Mouse (Mus musculus): Measurements from ENCODE around the gene Exoc2. TPM values are rescaled to one million over a fixed set of nuclear protein-coding genes. Genes with fewer than 3 reads are reported as not detected.

The Exoc2 gene
- polyA plus RNA-seq, 1 experiment from 2014 or later = 32.2 TPM

GRCm38 (mm10) chr13:30831369-30831768 lies 142.5 kb downstream of the Exoc2 start:
- DNase-seq (ENCODE audit: low read depth, low spot score) (no peak), ATAC-seq (no peak)
- in situ Hi-C loops (cut with MboI; ENCODE audit: low pct_unique_long_range_greater_than_20kb) = no loop called here
- CTCF ChIA-PET = no interaction called here
- POLR2A ChIA-PET = no interaction called here
- no peaks in the 10 kb centered on the region for H3K27me3 ChIP-seq
- no peak for TF ChIP-seq CTCF (IDR thresholded peaks at IDR 0.05)

GRCm38 (mm10) chr13:30826511-30826910 lies 147.4 kb downstream of the Exoc2 start:
- no peaks in the 10 kb centered on the region for H3K27me3 ChIP-seq
- no peak for ATAC-seq
- in situ Hi-C loops (cut with MboI; ENCODE audit: low pct_unique_long_range_greater_than_20kb) = no loop called here
- POLR2A ChIA-PET = no interaction called here
- CTCF ChIA-PET = interaction anchor here (1.2 kb wide), 1 partner anchor 10 kb away, joined by 4 read pairs; no protein-coding TSS in a partner anchor
- TF ChIP-seq CTCF (IDR thresholded peaks at IDR 0.05) = no peak
- no peak for DNase-seq (ENCODE audit: low read depth, low spot score)

GRCm38 (mm10) chr13:30824903-30825302 lies 149.0 kb downstream of the Exoc2 start:
- no peaks in the 10 kb centered on the region for H3K27me3 ChIP-seq
- CTCF ChIA-PET = interaction anchor here (0.8 kb wide), 1 partner anchor 11 kb away, joined by 3 read pairs; no protein-coding TSS in a partner anchor
- no peak for ATAC-seq
- no peak for DNase-seq (ENCODE audit: low read depth, low spot score)
- in situ Hi-C loops (cut with MboI; ENCODE audit: low pct_unique_long_range_greater_than_20kb) = no loop called here
- POLR2A ChIA-PET = no interaction called here
- TF ChIP-seq CTCF (IDR thresholded peaks at IDR 0.05) = no peak

GRCm38 (mm10) chr13:30820555-30820954 lies 153.3 kb downstream of the Exoc2 start:
- CTCF ChIA-PET = no interaction called here
- POLR2A ChIA-PET = interaction anchor here (0.8 kb wide), 1 partner anchor 36 kb away, joined by 4 read pairs; no protein-coding TSS in a partner anchor
- no peak for DNase-seq (ENCODE audit: low read depth, low spot score)
- no peak for ATAC-seq
- no peak for TF ChIP-seq CTCF (IDR thresholded peaks at IDR 0.05)
- in situ Hi-C loops (cut with MboI; ENCODE audit: low pct_unique_long_range_greater_than_20kb) = no loop called here
- no peaks in the 10 kb centered on the region for H3K27me3 ChIP-seq

GRCm38 (mm10) chr13:30819891-30820290 lies 154.0 kb downstream of the Exoc2 start:
- TF ChIP-seq CTCF (IDR thresholded peaks at IDR 0.05) = no peak
- no peak for ATAC-seq
- POLR2A ChIA-PET = interaction anchor here (0.7 kb wide), 1 partner anchor 69 kb away, joined by 3 read pairs; no protein-coding TSS in a partner anchor
- H3K27me3 ChIP-seq = no peaks in the 10 kb centered on the region
- CTCF ChIA-PET = no interaction called here
- in situ Hi-C loops (cut with MboI; ENCODE audit: low pct_unique_long_range_greater_than_20kb) = no loop called here
- no peak for DNase-seq (ENCODE audit: low read depth, low spot score)

GRCm38 (mm10) chr13:30817436-30817835 lies 156.5 kb downstream of the Exoc2 start:
- POLR2A ChIA-PET = interaction anchor here (1.4 kb wide), 1 partner anchor 10 kb away, joined by 4 read pairs; no protein-coding TSS in a partner anchor
- in situ Hi-C loops (cut with MboI; ENCODE audit: low pct_unique_long_range_greater_than_20kb) = no loop called here
- DNase-seq (ENCODE audit: low read depth, low spot score) (no peak), ATAC-seq (no peak)
- TF ChIP-seq CTCF (IDR thresholded peaks at IDR 0.05) = no peak
- CTCF ChIA-PET = no interaction called here
- no peaks in the 10 kb centered on the region for H3K27me3 ChIP-seq

GRCm38 (mm10) chr13:30814256-30814655 lies 159.6 kb downstream of the Exoc2 start:
- ATAC-seq (no peak), DNase-seq (ENCODE audit: low read depth, low spot score) (no peak)
- H3K27me3 ChIP-seq = no peaks in the 10 kb centered on the region
- in situ Hi-C loops (cut with MboI; ENCODE audit: low pct_unique_long_range_greater_than_20kb) = no loop called here
- CTCF ChIA-PET = interaction anchor here (1.2 kb wide), 1 partner anchor 9 kb away, joined by 3 read pairs; no protein-coding TSS in a partner anchor
- POLR2A ChIA-PET = no interaction called here
- TF ChIP-seq CTCF (IDR thresholded peaks at IDR 0.05) = no peak

GRCm38 (mm10) chr13:30813464-30813863 lies 160.4 kb downstream of the Exoc2 start:
- TF ChIP-seq CTCF (IDR thresholded peaks at IDR 0.05) = no peak
- DNase-seq (ENCODE audit: low read depth, low spot score) (no peak), ATAC-seq (no peak)
- in situ Hi-C loops (cut with MboI; ENCODE audit: low pct_unique_long_range_greater_than_20kb) = no loop called here
- POLR2A ChIA-PET = no interaction called here
- H3K27me3 ChIP-seq = no peaks in the 10 kb centered on the region
- CTCF ChIA-PET = no interaction called here

GRCm38 (mm10) chr13:30809240-30809639 lies 164.7 kb downstream of the Exoc2 start:
- CTCF ChIA-PET = no interaction called here
- no peak for DNase-seq (ENCODE audit: low read depth, low spot score)
- no peak for ATAC-seq
- in situ Hi-C loops (cut with MboI; ENCODE audit: low pct_unique_long_range_greater_than_20kb) = no loop called here
- no peak for TF ChIP-seq CTCF (IDR thresholded peaks at IDR 0.05)
- H3K27me3 ChIP-seq = no peaks in the 10 kb centered on the region
- POLR2A ChIA-PET = no interaction called here

GRCm38 (mm10) chr13:30802336-30802955 lies 171.4 kb downstream of the Exoc2 start:
- TF ChIP-seq CTCF (IDR thresholded peaks at IDR 0.05) = no peak
- DNase-seq (ENCODE audit: low read depth, low spot score) (no peak), ATAC-seq (no peak)
- in situ Hi-C loops (cut with MboI; ENCODE audit: low pct_unique_long_range_greater_than_20kb) = no loop called here
- ChIA-PET POLR2A (no interaction called here), CTCF (no interaction called here)
- H3K27me3 ChIP-seq = no peaks in the 10 kb centered on the region

GRCm38 (mm10) chr13:30801886-30802285 lies 172.0 kb downstream of the Exoc2 start:
- DNase-seq (ENCODE audit: low read depth, low spot score) (no peak), ATAC-seq (no peak)
- POLR2A ChIA-PET = no interaction called here
- no peaks in the 10 kb centered on the region for H3K27me3 ChIP-seq
- in situ Hi-C loops (cut with MboI; ENCODE audit: low pct_unique_long_range_greater_than_20kb) = no loop called here
- TF ChIP-seq CTCF (IDR thresholded peaks at IDR 0.05) = no peak
- CTCF ChIA-PET = no interaction called here

GRCm38 (mm10) chr13:30795960-30796359 lies 177.9 kb downstream of the Exoc2 start:
- ChIA-PET POLR2A (interaction anchor here (0.6 kb wide), 1 partner anchor 13 kb away, joined by 5 read pairs; no protein-coding TSS in a partner anchor), CTCF (no interaction called here)
- no peaks in the 10 kb centered on the region for H3K27me3 ChIP-seq
- in situ Hi-C loops (cut with MboI; ENCODE audit: low pct_unique_long_range_greater_than_20kb) = no loop called here
- TF ChIP-seq CTCF (IDR thresholded peaks at IDR 0.05) = no peak
- DNase-seq (ENCODE audit: low read depth, low spot score) = no peak
- ATAC-seq = no peak
